Mouse (Mus musculus) liver, adult (tissue): Measurements from ENCODE around the gene Arhgap40.

ENCODE experiments used
- GATA4 ChIP-seq: IDR thresholded peaks from 2 replicates; pipeline ENCODE4 v1.6.1; 2014; ENCODE audit warnings: mild to moderate bottlenecking, low read length; ENCODE audit not compliant: insufficient replicate concordance

The Arhgap40 gene

DNA sequence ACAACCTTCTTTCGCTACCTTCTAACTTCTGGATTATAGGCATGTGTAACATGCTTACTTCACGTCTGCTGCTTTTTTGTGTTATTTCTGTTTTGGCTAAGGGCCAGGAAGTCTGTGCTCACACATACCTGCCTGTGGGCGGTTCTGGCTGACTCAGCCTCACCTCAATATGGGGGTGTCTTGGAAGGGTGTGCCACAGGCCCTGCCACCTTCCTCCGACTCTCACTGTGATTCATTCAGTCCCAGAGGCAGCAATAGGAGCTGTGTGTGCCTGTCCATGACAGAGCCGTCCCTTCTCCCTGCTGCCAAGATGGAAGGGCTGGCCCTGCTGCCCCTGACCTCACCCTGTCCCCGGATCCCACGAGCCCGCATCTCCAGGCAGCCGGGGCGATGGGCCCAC lies at the start of gene Arhgap40:
Gene Arhgap40, plus strand, starts transcription at position 269 of the 400 bp plus-strand sequence.
- TF ChIP-seq GATA4 = no peak

DNA sequence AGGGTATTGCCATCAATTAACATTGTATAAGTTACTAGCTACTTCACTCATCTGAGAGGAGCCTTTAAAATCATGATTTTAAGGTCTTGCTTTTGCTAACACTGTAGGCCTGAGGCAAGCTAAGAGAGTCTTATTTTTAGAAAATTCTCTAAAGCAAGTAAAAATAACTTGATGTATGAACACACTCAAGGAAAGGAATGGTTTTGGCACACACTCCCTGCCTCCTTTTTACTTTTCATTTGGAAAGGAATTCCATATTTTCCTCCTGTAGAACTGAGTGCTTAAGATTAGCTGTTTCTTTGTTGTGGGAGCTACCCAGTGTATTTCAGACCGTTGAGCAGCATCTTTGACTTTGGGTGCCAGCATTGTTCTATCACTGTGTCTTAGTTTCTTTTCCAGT lies 38.4 kb upstream of the Arhgap40 start:
- no peak for TF ChIP-seq GATA4

DNA sequence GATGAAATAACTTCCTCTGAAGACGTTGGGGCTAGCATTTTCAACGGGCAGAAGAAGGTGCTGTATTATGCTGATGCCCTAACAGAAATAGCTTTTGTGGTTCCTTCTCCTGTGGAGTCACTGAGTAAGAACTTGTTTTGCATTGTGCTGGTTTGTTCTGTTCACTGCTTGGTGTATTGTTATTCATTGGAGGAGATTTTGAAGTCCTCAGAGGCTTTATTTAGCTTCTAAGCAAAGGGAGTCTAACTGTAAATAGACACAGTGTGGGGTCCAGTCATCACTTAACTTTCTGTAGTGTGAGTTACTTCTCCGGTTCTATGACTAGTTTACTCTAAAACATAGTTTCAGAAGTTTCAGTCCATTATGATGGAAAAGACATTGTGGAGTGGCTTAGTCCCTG lies 35.0 kb upstream of the Arhgap40 start:
- TF ChIP-seq GATA4 = no peak

DNA sequence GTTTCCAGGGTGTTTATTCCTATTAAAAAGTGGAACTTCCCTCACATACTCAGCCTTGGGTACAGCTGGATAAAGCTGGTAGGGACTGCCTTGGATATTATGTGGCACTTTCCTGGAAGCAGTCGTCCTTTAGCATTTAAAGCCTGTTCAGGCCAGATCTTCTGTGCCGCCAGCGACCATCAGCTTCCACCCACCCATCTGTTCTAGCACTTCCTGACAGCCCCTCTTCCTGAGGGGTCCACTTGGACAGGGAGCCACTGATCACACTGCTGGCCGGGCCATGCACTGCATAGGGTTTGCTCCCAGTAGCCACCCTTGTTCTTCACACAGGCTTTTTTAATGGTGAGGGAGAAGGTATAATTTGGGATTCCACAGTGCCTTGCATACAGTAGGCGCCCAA lies 14.1 kb upstream of the Arhgap40 start:
- no peak for TF ChIP-seq GATA4

DNA sequence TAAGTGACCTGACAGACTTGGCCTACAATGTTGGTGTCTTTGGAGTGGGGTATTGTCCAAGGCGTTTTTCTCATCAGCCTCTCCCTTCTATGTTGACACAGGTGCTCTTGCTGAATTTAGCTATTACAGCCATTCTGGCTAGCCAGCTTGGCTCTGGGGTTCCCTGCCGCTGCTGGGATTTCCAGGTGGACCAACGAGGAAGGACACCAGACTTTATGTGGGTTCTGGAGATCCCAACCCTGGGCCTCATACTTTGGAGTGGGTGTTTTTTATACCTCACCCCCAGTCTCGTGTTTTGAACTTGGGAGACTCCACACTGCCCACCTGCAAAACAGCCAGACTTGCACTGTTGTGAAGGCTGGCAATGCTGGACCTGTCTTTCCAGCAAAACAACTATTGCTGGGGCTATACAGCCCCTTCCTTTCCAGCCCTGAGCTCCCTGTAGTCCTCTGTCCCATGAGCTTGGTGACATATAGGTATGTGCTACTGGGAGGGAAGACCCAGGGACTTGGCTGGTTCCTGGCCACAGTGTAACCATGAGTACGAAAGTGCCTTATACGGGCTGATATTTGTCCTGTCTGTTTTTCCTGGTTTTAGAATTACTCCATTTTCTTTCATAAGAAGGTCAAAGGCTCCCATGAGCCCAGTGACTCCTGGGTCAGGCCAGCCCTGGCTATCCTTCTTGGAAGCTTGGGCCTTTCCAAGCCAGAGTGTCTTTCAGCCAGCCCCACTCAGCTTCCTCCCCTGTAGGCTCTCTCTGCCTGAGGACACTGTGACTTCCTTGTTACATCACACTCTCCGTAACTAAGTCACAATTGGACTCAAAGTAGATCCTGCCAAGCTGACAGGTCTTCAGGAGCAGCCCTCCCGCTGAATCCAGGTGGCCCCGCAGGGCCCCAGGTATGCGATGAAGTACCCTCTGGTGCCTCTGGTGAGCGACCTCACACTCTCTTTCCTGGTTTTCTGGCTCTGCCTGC lies 10.5 kb upstream of the Arhgap40 start, which contains the start of gene Adig:
Gene Adig, plus strand, starts transcription at position 777 of the 977 bp plus-strand sequence.
- no peak for TF ChIP-seq GATA4

DNA sequence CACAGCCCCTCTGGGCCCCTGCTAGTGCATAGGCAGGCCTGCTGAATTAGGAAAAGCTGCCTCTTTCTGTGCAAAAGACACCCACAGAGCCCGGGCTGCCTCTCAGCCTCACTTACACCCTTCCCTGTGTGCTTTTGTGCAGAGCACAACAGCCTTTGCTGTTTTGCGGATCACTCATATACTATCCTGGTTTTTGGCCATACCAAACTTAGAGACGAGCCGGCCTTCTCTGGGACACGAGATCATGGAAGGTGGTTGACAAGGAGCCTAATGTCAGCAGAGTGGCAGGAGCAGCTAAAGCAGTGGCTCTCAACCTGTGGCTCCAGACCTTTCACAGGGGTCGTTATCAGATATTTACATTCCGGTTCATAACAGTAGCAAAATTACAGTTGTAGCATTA lies 9.4 kb upstream of the Arhgap40 start:
- no peak for TF ChIP-seq GATA4

DNA sequence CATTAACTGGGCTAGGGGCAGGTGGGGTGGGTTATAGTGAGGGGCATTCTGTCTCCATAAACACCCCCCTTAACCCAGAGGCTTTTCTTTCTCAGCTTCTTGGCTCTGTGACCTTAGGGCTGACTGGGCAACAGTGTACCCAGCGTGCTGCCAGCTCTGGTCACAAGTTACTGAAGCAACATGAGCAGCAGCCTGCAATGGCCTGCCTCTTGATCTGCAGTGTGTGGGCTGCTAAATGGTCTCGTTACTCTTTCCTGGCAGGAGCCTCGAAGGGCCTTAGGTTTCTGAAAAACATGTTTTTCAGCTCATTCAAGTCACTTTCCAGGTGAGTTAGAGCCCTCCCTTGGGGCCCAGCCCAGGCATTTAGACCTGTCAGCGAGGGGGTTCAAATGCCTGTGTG lies 8.9 kb upstream of the Arhgap40 start:
- no peak for TF ChIP-seq GATA4

DNA sequence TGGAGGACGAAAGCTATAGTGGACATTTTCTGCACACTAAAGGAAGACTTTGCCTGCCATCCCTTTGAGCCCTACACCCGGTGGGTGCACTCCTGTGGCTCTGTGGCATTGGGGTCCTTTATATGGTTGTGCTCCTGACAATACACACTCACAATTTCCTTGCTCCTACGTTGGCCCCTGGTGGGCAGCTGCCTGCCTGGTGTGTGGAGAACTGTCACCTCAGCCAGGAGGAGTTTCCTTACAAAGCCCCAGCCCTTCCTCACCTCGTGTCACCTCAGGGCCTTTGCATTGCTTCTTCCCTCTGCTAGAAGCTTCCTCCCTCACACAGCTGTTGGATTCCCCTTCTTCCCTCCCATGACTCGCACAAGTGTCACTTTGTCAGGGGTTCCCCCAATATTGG lies 6.1 kb upstream of the Arhgap40 start:
- no peak for TF ChIP-seq GATA4

DNA sequence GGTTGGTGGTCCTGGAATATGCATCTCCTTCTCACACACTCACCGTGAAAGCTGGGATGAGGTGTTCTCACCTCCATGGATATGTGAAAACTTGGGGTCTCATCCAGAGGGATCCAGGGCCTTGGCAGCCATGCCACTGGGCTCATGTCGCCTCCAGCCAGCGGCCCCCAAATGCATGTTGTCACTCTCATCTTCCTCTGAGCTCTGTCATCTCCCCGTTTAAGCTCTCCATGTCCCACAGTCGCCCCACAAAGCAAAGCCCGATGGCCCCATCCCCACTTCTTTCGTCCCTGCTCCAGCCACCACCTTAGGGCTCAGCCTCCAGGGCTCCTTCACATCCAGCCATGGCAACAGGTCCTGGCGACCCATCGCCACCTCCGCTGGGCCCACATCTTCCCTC lies 5.5 kb upstream of the Arhgap40 start:
- TF ChIP-seq GATA4 = no peak

DNA sequence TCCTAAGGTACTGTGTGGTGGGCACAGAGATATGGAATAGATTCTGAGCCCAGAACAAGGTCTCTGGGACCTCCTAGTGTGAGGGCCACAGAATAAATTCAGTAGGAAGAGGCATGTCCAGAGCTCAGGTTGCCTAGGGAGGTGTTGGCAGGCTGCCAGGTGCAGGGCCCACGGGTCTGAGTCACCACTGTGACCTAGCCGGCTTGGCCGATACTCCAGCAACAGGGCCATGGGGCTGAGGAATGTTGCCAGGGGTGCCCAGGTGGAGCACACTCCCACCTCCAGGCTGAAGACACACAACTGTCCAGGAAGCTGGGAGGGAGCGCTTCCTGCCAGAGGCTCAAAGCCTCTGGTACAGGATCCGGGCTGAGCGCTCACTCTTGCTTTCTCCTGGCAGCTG lies 1.9 kb upstream of the Arhgap40 start:
- no peak for TF ChIP-seq GATA4

DNA sequence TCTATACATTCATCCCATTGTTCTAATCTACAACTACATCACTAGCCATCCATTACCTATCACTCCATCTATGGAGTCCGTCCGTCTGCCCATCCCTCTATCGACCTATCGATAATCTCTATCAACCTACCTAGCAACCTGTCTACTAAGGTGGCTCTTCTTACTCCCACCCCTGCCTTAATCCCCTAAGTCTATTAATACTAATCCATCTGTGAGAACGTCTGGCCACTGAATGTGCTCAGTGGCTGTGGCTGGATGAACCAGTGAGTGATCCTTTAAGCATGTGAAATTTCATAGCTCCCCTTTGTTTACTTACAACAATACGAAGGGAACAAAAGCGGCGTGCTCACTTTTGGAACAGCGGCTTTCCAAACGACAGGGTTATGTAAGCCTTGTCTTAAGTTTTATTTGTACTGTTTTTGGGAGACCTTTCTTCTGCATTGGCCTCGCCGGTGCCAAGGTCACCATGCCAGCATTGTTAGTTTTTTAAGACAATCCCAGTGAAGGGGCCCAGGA lies 1.3 kb downstream of the Arhgap40 start:
- TF ChIP-seq GATA4 = no peak

DNA sequence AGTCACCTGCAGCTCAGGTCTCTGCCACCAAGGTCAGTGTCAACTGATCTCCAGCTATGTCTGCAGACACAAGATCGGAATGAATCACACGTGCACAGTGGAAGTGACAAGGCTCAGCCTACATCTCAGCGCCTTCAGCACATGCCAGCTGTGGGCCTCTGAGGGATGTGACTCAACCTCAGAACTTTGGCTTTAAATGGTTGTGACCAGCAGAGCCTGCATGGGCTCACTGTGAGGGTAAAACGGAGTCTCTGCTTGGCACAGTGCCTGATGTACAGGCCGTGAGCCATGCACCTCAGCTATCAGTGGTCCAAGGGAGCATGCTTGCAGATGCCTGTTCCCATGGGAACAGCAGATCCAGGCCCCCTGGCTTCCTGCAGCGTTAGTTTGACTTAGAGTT lies 6.0 kb downstream of the Arhgap40 start:
- no peak for TF ChIP-seq GATA4

DNA sequence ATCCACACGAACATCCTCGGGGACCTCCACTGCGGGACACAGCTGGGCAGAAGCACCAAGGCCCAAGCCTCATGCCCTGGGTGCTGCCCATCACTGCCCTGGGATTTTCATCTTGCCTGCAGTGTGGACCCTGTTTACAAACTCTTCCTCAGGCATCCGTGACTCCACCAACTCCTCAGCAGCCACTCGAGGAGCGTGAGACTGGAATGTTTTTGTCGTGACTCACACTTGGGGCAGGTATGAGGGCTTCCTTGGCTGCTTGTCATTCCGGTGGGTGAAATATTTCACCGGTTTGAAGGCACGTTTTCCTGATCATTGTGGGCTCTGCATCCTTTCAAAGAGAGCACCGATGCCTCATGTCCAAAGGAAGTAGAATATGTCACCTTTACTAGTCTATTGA lies 6.5 kb downstream of the Arhgap40 start:
- TF ChIP-seq GATA4 = no peak

DNA sequence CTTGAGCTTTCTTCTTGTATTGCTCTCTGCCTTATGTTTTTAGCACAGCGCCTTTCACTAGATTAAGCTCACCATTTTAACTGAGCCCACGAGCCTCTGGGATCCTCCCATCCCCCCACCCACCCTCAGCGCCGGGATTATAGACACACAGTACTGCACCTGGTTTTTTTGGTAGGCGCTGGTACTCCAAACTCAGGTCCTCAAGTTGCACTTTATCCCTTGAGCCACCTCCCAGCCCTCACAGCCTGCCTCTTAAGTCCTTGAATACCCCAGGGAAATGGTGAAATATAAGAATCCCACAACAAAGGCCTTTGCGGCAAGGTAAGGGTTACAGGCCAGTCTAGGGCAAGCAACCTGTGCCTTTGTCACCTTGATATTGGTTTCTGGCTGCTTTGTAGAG lies 7.2 kb downstream of the Arhgap40 start:
- TF ChIP-seq GATA4 = no peak

DNA sequence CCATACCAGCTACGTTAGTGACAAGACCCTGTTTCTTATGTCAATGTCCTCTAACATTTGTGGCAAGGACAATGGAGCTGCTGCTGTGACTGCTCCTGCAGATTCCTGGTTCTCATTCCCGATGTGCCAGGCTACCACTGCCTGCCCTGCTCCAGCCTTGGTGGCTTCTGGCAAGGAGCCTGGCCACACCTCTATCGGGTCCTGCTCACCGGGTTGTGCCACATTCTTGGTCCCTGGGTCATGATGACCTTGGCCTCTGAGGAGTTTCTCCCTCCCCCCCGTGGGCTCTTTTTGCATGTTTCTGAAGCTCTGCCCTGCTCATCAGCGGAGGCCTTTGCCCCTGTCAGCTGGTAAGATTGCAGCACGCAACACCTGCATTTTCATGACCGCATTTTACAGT lies 10.5 kb downstream of the Arhgap40 start:
- TF ChIP-seq GATA4 = no peak

DNA sequence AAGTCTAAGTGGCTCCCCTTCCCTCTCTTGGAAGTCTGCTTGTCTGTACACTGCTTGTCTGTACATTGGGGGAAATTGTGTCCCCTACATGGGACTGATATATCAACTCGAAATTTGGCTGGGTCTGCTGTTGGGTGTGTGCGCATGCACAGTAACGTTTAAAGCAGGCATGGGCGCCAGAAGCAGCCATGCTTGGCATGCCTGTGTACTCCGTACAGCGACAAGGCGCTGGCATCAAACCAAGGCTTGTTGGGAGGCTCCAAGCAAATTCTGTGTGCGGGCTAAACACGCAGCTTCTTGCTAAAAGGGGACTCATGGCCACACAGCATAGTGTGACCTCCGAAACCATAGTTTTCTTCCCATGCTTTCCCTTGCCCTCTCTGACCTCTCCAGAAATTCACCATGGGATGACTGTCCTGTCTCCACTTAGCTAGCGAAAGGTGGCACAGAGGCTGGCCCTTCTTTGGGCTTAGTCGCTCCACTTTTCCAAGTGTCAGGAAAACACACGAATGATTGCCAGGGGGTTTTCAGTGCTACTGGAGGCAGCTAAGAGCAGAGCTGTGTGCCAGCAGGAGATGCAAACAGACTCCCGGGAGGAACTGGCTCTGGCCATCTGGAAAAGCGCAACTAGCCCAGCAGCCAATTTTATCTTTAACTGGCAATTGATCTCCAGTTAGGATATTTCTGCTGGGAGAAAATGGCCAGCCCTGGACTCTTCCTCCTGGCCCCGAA lies 11.7 kb downstream of the Arhgap40 start:
- TF ChIP-seq GATA4 = no peak
